Mouse (Mus musculus): ENCODE measurements around the gene Slc44a1.

The Slc44a1 gene

DNA sequence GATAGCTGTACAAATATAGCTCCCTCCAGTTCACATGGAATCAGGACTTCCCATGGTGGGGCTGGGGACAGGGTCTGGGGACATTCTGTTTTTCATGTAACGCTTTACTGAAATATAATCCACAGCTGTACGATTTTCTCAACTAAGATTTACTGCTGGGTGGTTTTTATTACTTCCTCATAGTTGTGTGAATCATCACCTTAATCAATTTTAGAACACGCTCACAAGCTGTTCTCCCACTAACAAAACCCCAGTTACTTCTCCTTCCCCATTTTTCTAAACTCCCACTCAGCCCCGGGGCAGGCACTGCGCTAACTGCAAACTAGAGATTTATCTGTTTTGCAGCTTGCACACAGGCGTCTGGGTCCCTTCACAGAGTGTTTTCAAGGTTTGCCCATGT, 28.8 kb downstream of the Slc44a1 start:
- DNase-seq (ENCODE audit: low spot score), result no peak

GRCm38 (mm10) chr4:53474109-53474508, 33.9 kb downstream of the Slc44a1 start:
- DNase-seq (ENCODE audit: low spot score), result no peak

DNA sequence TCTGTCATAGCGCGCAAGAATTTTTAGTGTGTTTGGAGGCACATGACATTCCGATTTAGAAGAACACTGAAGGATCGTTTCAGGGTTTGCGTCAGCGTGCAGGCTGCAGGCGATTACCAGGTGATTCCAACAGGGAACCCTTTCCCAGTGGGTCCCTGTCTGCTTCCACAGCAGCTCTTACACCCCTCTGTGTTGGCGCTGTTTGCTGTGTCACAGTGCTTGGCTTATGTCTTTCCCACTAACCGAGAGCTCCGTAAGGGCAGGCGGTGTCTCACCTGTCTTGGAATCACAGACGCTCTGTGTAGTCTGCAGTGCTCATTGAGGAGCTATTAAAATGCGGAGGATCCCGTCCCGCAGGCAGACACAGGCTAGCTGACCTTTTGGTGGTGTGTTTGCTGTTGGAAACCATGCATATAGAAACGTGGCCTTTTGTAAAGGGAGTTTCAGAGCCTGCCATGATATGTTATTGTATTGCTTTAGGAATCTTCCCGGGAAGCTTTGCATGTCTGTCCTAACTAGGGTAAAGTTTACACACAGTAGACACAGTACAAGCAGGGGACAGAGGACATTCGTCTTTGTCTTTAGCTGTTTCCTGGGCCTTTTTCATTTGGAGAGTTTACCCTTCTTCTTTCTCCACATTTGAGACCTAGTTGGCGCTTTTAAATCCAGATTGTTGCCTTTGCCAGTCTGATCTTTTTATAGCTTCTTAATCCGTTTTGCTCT, 35.2 kb downstream of the Slc44a1 start:
- DNase-seq (ENCODE audit: low spot score), result no peak

- no peak for DNase-seq (ENCODE audit: low spot score)
Measured at GRCm38 (mm10) chr4:53478644-53479043, 38.4 kb downstream of the Slc44a1 start.

DNA sequence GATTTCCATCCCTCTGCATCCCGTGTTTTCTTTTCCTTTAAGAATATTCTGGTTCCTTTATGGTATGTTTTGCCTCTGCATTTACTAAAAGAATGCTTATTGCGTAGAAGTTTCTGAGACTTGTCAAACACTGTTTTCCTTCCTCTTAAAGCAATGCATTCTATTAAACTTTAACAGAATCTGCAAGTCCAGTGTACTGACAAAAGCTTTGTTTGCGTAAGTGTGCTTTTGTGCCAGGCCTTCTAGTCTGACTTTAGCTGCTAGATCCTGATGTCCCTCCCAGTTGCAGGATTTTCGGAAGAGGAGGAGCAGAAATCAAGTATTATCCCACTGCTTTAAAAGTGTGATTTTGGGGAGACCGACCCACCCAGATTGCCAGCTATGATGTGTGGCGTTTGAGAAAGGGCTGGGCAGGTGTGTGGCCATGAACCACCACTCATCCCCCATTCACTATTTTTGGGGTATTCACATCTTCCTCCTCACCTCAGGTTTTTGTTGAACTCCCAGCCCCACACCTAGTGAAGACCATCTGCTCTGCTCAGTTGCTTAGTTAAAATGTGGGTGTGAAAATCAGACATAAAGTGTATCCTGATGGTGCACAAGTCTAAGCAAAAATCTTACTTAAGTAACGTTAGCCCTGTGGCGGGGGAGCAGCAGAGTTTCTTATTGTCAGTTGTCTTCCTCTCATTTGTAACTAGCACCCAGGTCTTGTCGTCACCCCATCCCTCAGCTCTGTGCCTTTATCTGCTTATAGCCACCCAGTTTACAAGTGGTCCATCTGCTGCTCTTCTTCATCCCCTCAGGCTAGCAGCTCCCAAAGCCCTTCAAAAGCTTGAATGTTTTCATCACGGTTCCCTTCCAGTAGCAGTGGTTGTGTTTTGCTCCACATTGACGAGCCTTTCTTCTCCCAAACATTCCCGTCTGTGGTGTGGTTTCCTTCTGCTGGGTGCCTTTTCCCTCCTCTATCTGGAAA, 47.3 kb downstream of the Slc44a1 start:
- no peak for DNase-seq (ENCODE audit: low spot score)

GRCm38 (mm10) chr4:53488803-53489202, 48.6 kb downstream of the Slc44a1 start:
- DNase-seq (ENCODE audit: low spot score), result no peak

- no peak for DNase-seq (ENCODE audit: low spot score)
Measured at GRCm38 (mm10) chr4:53490371-53490770, 50.2 kb downstream of the Slc44a1 start.

- DNase-seq (ENCODE audit: low spot score), result no peak
Measured at GRCm38 (mm10) chr4:53491269-53491668, 51.1 kb downstream of the Slc44a1 start.

DNA sequence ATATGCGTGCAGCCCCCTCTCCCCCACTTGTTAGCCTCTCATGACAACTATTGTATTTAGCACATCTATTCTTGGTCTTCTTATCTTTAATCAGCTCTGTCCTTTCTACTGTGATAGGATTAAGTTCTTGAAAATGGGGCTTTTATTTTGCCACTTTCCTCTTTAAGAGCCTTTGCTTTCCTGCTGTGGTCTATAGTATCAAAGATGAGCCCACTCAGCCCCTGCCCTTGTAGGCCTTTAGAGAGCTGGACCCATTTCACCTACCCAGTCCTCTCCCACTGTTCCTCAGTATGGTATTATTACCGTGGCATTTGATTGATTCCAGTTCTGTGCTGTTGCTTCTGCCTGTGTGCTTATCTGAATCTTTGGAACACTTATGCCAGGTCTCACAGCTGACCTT, 55.4 kb downstream of the Slc44a1 start:
- DNase-seq (ENCODE audit: low spot score), result no peak

GRCm38 (mm10) chr4:53502764-53503163, 62.6 kb downstream of the Slc44a1 start:
- DNase-seq (ENCODE audit: low spot score), result no peak

DNA sequence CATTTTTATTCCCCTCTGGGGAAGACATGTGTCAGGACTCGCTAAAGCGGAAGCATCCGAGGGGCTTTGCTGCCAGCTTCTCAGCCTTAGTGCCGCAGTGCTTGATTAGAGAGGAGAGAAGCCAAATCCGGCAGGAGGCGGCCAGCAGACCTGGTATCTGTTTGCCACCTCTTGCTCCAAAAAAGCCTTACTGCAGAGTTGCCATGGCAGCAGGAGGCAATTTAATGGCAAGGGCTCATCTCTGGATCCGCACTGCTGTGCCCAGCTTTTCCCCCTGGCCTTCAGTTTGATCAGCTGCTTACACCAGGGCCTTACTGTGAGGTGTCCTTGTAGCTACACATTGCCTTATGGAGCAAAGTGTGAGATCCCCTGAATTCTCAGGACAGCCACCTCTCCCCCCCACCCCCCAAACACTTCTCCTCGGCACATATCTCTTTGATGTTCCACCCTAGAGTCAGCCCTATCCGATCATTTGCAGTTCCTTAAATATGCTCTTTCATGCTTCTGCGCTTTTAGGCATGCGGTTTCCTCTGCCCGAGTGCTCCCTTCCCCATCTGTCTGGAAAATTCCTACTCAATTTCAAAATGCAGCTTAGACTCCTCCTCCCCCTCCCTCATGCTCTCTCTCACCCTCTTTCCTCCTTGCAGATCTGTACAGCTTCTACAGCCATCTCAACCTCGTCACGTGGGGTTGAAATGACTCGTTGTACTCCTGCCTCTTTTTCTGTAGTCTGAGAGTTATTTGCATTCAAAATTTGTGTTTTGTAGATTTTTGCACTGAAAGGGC, 72.1 kb downstream of the Slc44a1 start:
- no peak for DNase-seq (ENCODE audit: low spot score)

GRCm38 (mm10) chr4:53513276-53514081, 73.3 kb downstream of the Slc44a1 start:
- DNase-seq (ENCODE audit: low spot score), result no peak

- DNase-seq (ENCODE audit: low spot score), result no peak
Measured at GRCm38 (mm10) chr4:53516011-53516532, 75.9 kb downstream of the Slc44a1 start.

DNA sequence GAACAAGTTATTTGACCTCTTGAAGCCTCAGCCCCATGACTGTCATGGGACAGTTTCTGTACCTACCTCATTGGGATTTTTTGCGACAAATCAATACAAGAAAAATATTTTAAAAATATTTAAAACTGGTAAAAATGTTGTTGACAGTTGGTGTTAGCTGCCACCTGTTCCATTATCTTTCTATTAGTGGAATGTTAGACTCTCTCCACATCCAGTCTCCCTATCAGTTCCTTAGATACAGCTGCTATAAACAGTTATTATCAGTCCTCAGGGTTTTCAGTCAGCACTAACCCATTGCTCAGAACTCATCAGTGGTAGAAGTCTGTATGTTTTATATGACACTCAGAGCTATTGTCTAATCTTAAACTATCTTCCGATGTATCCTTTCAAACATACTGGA, 79.2 kb downstream of the Slc44a1 start:
- no peak for DNase-seq (ENCODE audit: low spot score)

GRCm38 (mm10) chr4:53521028-53521427, 80.8 kb downstream of the Slc44a1 start:
- no peak for DNase-seq (ENCODE audit: low spot score)

DNA sequence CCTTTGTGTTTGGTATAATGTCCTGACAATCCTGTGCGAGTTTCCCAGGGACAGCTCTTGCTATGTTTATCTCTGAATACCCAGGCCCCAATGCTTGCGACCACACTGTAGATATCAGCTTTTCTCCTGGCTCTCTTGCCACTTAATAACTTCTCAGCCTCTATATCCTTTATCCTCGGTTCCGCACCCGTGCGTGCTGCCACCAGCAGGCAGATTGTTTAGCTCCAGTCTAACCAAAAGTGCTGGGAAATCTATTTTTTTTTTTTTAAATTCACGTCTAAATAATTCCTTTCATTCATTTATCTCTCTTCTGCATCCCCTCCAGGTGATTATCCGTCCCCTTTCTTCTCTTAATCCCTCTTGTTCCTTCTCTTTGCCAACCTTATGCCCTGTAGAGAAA, 82.4 kb downstream of the Slc44a1 start:
- no peak for DNase-seq (ENCODE audit: low spot score)

GRCm38 (mm10) chr4:53525503-53525902, 85.3 kb downstream of the Slc44a1 start:
- DNase-seq (ENCODE audit: low spot score), result no peak

- DNase-seq (ENCODE audit: low spot score), result no peak
Measured at GRCm38 (mm10) chr4:53525994-53526393, 85.8 kb downstream of the Slc44a1 start.

GRCm38 (mm10) chr4:53526446-53526845, 86.2 kb downstream of the Slc44a1 start:
- no peak for DNase-seq (ENCODE audit: low spot score)

- no peak for DNase-seq (ENCODE audit: low spot score)
Measured at GRCm38 (mm10) chr4:53535795-53536194, 95.6 kb downstream of the Slc44a1 start.

DNA sequence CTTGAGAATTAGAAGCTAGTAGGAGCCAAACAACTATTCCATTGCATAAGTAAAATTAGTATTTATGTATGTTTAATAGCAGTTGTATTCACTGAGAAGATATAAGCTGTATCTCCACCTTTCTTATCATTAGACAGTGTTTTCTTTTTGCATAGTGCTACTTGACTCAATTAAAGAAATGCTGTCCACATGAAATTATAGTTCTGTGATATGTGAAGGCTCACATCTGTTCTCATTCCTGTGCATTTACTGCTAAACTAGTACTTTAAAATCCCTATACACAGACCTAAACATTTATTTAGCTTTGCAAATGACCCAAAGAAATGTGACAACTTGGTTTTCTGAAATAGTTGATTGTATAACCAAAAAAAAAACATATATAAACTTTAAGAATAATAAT, 96.9 kb downstream of the Slc44a1 start:
- no peak for DNase-seq (ENCODE audit: low spot score)
